Mouse (Mus musculus): ENCODE measurements around the gene Utp20.

- TF ChIP-seq POLR2A (IDR thresholded peaks at IDR 0.05; ENCODE audit: borderline replicate concordance, extremely low read depth, low read depth, low read length) (no peak), CTCF (IDR thresholded peaks at IDR 0.05; ENCODE audit: insufficient read depth, low read length) (no peak)
These were observed 35.7 kb upstream of the Utp20 start for GRCm38 (mm10) chr10:88862293-88862692.

All from lung, adult 2 months (tissue).